Mouse (Mus musculus): ENCODE results near the gene Rnf224.

GRCm38 (mm10) chr2:25195211-25196156 lies 41.1 kb downstream of the Rnf224 start:
- TF ChIP-seq GATA1 (IDR thresholded peaks at IDR 0.05; ENCODE audit: low read length) = no peak
- TF ChIP-seq TAL1 (IDR thresholded peaks at IDR 0.05; ENCODE audit: low read length) = no peak

All from erythroblast, embryonic 14.5 days (primary cell).